Mouse (Mus musculus) bone marrow, adult 2 months (tissue): ENCODE results near the gene Rab10.

Source experiments
- CTCF ChIP-seq: fragments of 200-500 bp; IDR thresholded peaks from 2 replicates; pipeline ENCODE4 v1.5.1; 2011; ENCODE audit warnings: low read length, control low read depth; ENCODE audit not compliant: control insufficient read depth, insufficient read depth
- POLR2A ChIP-seq: fragments of 200-500 bp; IDR thresholded peaks from 2 replicates; pipeline ENCODE4 v1.6.1; 2011; ENCODE audit warnings: low read depth, mild to moderate bottlenecking, control low read depth, low read length, borderline replicate concordance; ENCODE audit not compliant: control insufficient read depth

GRCm38 (mm10) chr12:3356824-3357223 is 47.1 kb upstream of the Rab10 start:
- TF ChIP-seq CTCF (no peak), POLR2A (no peak)
